Mouse (Mus musculus) intestine, postnatal 0 days (tissue): ENCODE results near the gene Cstad. TPM values are rescaled to one million over a fixed set of nuclear protein-coding genes. Genes with fewer than 3 reads are reported as not detected.

Experiments
- ATAC-seq: fragments of 200-750 bp; cut with Nextera tagmentation; 2 replicates; pipeline ENCODE4 v1.8.0; 2017; ENCODE audit warnings: mild to moderate bottlenecking, moderate TSS enrichment, moderate library complexity
- H3K27ac ChIP-seq: fragments of 300-500 bp; sonication (generic); 2 replicates; pipeline ENCODE4 v1.5.1; 2014; ENCODE audit warnings: mild to moderate bottlenecking, low read depth, low read length, moderate library complexity
- H3K27me3 ChIP-seq: fragments of 300-500 bp; sonication (generic); replicated peaks from 2 replicates; pipeline ENCODE4 v1.6.1; 2014; ENCODE audit warnings: low read length, mixed read lengths; ENCODE audit not compliant: control insufficient read depth, insufficient read depth
- H3K36me3 ChIP-seq: fragments of 300-500 bp; sonication (generic); 2 replicates; pipeline ENCODE4 v1.6.1; 2014; ENCODE audit warnings: mild to moderate bottlenecking, moderate library complexity; ENCODE audit not compliant: control insufficient read depth, insufficient read depth
- H3K4me1 ChIP-seq: fragments of 300-500 bp; sonication (generic); replicated peaks from 2 replicates; pipeline ENCODE4 v1.6.1; 2014; ENCODE audit warnings: antibody characterized with exemption, low read length, mixed read lengths; ENCODE audit not compliant: control insufficient read depth, insufficient read depth
- H3K4me2 ChIP-seq: fragments of 300-500 bp; sonication (generic); replicated peaks from 2 replicates; pipeline ENCODE4 v1.6.1; 2014; ENCODE audit warnings: low read depth, mild to moderate bottlenecking, moderate library complexity
- H3K4me3 ChIP-seq: fragments of 300-500 bp; sonication (generic); 2 replicates; pipeline ENCODE4 v1.5.1; 2014; ENCODE audit warnings: low read depth, low read length
- H3K9ac ChIP-seq: fragments of 300-500 bp; sonication (generic); 2 replicates; pipeline ENCODE4 v1.6.1; 2014; ENCODE audit warnings: mild to moderate bottlenecking, low read depth, low read length
- H3K9me3 ChIP-seq: fragments of 300-500 bp; sonication (generic); 2 replicates; pipeline ENCODE4 v1.6.1; 2016; ENCODE audit warnings: mixed run types; ENCODE audit not compliant: control insufficient read depth
- CTCF ChIP-seq: sonication (generic); IDR thresholded peaks from 2 replicates; pipeline ENCODE4 v1.5.1; 2016; ENCODE audit warnings: low read depth, mild to moderate bottlenecking, control low read depth, antibody characterized with exemption, moderate library complexity
- WGBS: fragments of 180-500 bp; shearing (Covaris S2); extraction: QIAGEN DNeasy Blood & Tissue Kit; methylation state at CpG from one replicate; pipeline ENCODE4 v1.1.7; 2014; 5-methylcytosine and 5-hydroxymethylcytosine counted together
- polyA plus RNA-seq: library from polyadenylated mRNA; unstranded; fragments of >200 nt; fragmentation: Nextera tagmentation; extraction: Ambion mirVana; gene quantifications from 2 replicates; pipeline ENCODE4 v1.2.1, GENCODE M21; 2015

The Cstad gene
- polyA plus RNA-seq, 1 experiment from 2014 or later, result 0.53 TPM

DNA sequence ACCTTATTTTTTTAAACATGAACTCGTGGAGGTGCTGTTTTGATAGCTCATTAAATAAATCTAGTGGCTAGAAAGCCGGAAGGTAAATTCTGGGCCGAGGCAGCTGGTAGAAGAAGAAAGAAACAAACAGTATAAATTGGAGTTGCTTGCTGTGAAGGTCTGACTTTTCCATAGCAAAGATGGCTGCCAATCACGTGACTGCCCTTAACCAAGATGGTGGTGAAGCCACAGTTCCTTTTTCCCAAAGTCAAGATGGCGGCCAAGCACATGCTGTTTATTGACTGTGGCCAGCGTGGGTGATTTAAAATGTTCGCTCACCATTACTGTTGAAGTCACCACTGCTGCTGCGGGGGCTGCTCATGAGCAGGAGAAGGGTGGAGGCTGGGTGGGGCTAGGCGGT lies 17.8 kb upstream of the Cstad start:
- TF ChIP-seq CTCF, result no peak
- ATAC-seq, result no peak
- no peak overlapping the region for H3K4me3 ChIP-seq
- no peak overlapping the region for H3K4me2 ChIP-seq
- no peaks in the 10 kb centered on the region for H3K27me3 ChIP-seq
- H3K27ac ChIP-seq, result no peak overlapping the region
- 93% methylated on average over 9 of the region's 9 CpGs for WGBS
- no peak overlapping the region for H3K9ac ChIP-seq
- no peaks in the 10 kb centered on the region for H3K9me3 ChIP-seq
- no peaks in the 10 kb centered on the region for H3K36me3 ChIP-seq
- no peaks in the 10 kb centered on the region for H3K4me1 ChIP-seq

DNA sequence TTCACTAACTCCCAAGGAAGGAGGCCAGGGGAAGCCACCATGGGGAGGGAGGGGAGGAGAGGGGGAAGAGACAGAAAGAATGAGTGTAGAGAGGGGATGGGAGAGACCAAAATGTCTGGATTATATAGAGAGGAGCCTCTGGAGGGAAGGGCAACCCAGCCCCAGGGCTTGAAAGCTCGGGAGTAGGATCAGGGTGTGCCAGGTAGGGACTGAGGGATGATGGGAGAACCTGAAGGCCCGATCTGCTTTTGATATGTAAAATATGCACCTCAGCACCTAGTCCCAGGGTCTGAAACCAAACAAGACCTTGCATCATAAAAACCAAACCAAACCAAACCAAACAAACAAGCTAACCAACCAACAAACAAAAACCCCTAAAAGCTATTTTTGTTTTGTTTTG lies 16.8 kb upstream of the Cstad start:
- H3K36me3 ChIP-seq, result no peaks in the 10 kb centered on the region
- 64% methylated on average over 2 of the region's 2 CpGs for WGBS

DNA sequence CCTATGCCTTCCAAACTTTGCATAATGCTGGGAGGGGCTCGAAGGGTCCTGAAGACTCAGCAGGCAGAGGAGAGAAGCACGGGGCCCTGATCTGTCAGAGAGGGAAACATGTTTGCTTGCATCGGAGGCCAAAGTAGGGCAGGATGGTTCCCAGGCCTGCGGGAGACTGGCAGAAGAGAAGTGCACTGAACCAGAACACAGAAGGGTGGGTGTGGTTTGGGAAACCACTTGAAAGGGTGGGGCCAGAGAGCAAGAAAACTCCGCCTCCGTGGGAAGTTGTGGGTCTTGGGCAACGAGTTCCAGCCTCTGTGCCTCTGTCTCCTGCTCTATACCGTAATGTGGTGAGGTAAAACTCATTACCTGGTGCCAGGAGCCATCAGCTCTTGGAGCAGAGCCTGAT lies 7.7 kb upstream of the Cstad start:
- ATAC-seq, result no peak
- no peaks in the 10 kb centered on the region for H3K4me1 ChIP-seq
- WGBS, result 35% methylated on average over 8 of the region's 8 CpGs
- H3K9ac ChIP-seq, result no peak overlapping the region
- no peak overlapping the region for H3K4me3 ChIP-seq
- no peak overlapping the region for H3K4me2 ChIP-seq
- no peaks in the 10 kb centered on the region for H3K36me3 ChIP-seq
- no peak overlapping the region for H3K27ac ChIP-seq
- no peaks in the 10 kb centered on the region for H3K9me3 ChIP-seq
- H3K27me3 ChIP-seq, result no peaks in the 10 kb centered on the region
- TF ChIP-seq CTCF, result no peak

More for the DNA sequence above, 16.8 kb upstream of the Cstad start:
- no peak overlapping the region for H3K4me3 ChIP-seq
- H3K27ac ChIP-seq, result no peak overlapping the region
- no peaks in the 10 kb centered on the region for H3K4me1 ChIP-seq
- no peak for TF ChIP-seq CTCF
- H3K9ac ChIP-seq, result no peak overlapping the region
- no peak for ATAC-seq
- H3K9me3 ChIP-seq, result no peaks in the 10 kb centered on the region
- H3K4me2 ChIP-seq, result no peak overlapping the region
- H3K27me3 ChIP-seq, result no peaks in the 10 kb centered on the region

DNA sequence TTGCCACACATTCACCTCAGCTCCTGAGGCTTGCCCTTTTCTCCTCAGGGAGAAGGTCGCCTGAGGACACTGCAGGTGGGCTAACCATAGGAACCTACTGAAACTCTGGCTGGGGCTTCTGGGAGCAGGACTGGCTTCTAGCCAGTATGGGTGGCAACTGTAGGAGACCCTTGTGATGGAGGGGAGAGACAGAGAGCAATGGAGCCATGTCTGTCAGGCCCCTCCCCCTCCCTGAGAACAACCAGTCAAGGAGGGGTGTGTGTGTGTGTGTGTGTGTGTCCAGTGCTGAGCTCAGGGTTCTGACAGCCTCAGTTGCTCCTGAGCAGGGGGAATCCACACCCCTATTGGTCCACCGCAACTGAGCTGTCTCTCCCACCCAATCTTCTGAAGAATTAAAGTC lies 7.2 kb upstream of the Cstad start:
- ATAC-seq, result no peak
- Histone ChIP-seq H3K9ac (no peak overlapping the region), H3K27ac (no peak overlapping the region), H3K4me2 (no peak overlapping the region), H3K27me3 (no peaks in the 10 kb centered on the region), H3K4me3 (no peak overlapping the region), H3K4me1 (no peaks in the 10 kb centered on the region), H3K36me3 (no peaks in the 10 kb centered on the region), H3K9me3 (no peaks in the 10 kb centered on the region)
- 49% methylated on average over 2 of the region's 2 CpGs for WGBS
- TF ChIP-seq CTCF, result no peak

DNA sequence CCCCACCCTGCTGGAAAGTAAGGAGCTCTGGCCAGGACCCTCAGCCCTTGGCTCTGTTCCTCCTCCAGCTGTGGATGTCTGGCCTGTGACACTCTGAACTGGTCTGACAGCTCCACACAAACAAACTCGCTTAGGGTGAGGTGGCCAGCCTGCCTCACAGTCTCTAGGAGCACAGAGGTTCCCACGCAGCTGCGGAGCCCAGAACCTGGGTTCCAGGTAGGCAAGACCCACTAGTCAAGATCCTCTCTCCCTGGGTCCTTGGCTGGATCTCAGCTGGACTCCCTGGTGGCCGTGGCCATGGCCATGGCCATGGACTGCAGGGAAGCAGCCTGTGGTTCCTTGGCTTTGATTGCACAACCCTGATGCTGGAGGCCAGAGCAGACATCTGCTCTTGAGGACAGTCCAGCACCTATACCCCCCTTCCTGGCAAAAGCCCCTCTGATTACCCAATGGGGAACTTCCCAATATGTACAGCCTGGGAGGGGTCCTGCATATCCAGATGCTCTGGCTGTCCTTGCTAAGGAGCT lies 5.8 kb upstream of the Cstad start:
- Histone ChIP-seq H3K4me3 (no peak overlapping the region), H3K9ac (no peak overlapping the region), H3K4me1 (no peaks in the 10 kb centered on the region), H3K4me2 (no peak overlapping the region), H3K36me3 (no peaks in the 10 kb centered on the region), H3K9me3 (no peaks in the 10 kb centered on the region), H3K27ac (no peak overlapping the region; the same call in 1 of the 2 replicates), H3K27me3 (no peaks in the 10 kb centered on the region)
- WGBS, result 57% methylated on average over 4 of the region's 4 CpGs
- no peak for TF ChIP-seq CTCF
- ATAC-seq, result no peak

DNA sequence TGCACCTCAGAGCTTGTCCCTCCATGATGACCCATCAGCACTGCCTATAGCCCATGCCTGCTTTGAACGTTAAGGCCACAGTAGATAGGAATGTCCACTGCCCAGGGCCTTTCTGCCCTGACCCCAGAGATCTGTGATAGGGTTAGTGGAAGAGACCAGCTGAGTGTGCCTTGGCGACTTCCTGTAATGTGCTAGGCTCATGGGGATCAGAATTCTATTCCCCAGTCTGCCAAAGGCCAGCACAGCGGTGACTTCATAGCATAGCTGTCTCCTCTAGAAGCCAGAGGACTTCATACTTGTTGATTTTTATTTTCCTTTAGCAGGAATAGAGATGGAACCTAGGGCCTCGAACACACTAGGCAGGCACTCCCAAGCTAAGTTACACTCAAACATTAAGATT lies 5.1 kb upstream of the Cstad start:
- H3K4me3 ChIP-seq, result no peak overlapping the region
- H3K4me2 ChIP-seq, result no peak overlapping the region
- 67% methylated on average over 4 of the region's 4 CpGs for WGBS
- H3K27me3 ChIP-seq, result no peaks in the 10 kb centered on the region
- TF ChIP-seq CTCF, result no peak
- H3K27ac ChIP-seq, result no peak overlapping the region
- H3K36me3 ChIP-seq, result no peaks in the 10 kb centered on the region
- no peak for ATAC-seq
- no peak overlapping the region for H3K9ac ChIP-seq
- no peaks in the 10 kb centered on the region for H3K9me3 ChIP-seq
- H3K4me1 ChIP-seq, result no peaks in the 10 kb centered on the region

DNA sequence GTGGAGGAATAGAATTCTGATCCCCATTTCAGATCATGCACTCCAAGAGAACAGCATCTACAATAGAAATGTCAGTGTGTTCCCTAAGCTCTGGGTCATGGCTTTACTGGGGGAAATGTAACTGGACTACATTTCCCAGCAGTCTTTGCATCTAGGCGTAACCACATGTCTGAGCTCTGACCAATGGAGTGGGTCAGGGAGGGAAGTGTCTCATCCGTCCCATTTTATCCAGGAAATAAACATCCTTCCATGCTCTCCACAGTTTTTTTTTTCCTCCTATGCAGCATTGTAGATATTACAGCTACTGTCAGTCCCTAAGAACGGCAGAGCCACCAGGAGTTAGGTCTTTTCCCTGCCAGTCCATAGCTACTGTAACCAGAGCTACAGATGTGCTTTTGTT lies 3.9 kb upstream of the Cstad start:
- Histone ChIP-seq H3K27me3 (no peaks in the 10 kb centered on the region), H3K36me3 (no peaks in the 10 kb centered on the region), H3K4me1 (no peaks in the 10 kb centered on the region), H3K9me3 (no peaks in the 10 kb centered on the region), H3K27ac (no peak overlapping the region), H3K9ac (no peak overlapping the region), H3K4me2 (peak overlapping the region; percentile 47), H3K4me3 (no peak overlapping the region)
- WGBS, result 3% methylated on average over 3 of the region's 3 CpGs
- peak; percentile 76 for ATAC-seq
- no peak for TF ChIP-seq CTCF
